Mouse (Mus musculus) spleen, adult 2 months (tissue): ENCODE results near the gene Kat2a.

Source experiments
- CTCF ChIP-seq: fragments of 200-500 bp; IDR thresholded peaks from 2 replicates; pipeline ENCODE4 v1.5.1; 2011; ENCODE audit warnings: mild to moderate bottlenecking, inconsistent platforms; ENCODE audit not compliant: insufficient read depth, insufficient read length, insufficient replicate concordance; ENCODE audit errors: extremely low read depth
- POLR2A ChIP-seq: fragments of 200-500 bp; IDR thresholded peaks from 2 replicates; pipeline ENCODE4 v1.6.1; 2011; ENCODE audit warnings: low read depth, low read length, inconsistent platforms

DNA sequence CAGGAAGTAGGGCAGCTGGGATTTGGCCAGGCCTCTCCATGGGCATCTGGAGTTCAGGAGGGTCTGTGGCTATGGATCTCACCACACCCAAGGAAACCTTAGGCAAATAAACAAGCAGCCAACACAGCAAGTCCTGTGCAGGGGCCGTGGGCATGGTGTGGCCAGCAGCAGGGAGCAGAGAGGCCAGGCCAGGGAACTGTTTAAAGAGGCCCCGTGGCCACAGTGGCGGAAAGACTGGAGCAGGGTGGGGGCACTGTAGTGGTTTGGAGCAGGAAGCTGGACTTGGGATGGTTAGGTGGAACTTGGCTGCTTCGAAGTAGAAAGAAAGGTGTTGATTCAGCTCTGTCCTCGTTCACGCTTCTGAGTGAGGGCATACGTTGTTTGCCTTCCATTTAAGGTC lies 25.0 kb downstream of the Kat2a start:
- TF ChIP-seq POLR2A (no peak), CTCF (no peak)
